Comparison of ENCODE assay signal across 21 mouse cellular contexts in the genomic region with DNA sequence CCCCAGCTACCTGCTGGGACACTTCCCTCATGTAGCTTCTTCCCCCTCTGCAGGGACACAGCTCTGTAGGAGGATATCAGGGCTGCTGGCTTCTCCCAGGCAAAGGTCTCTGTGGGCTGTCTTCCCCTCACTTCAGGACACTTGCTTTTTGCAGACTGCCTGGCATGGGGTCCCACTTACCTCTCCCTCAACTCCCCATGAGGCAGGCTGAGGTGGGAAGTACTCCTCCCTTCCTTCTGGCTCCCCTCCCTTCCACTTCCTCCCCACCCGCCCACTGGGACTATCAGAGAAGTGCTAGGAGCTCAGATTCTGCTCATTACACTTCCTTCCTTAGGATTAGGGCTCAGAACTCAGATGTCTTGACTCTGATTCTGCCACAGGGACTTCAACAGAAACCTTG. TPM values are rescaled to one million over a fixed set of nuclear protein-coding genes. Genes with fewer than 3 reads are reported as not detected.
A peak's percentile ranks its signal among the peaks of the same experiment; 100 is the strongest.
DNase-seq lines count a peak whose midpoint lies in the region; ATAC-seq lines count a peak whose summit lies in the region.
"Had no signal": no experiment of that assay in that cellular context is flagged by ENCODE, and none has a peak within 500 bp of the region (broad histone marks: within the 10 kb centered on the region; RNA-seq: fewer than 3 reads in every experiment).

No protein-coding gene starts in this region.

- no peak overlapping the region for H3K27ac ChIP-seq in kidney, embryonic 16.5 days (ENCODE audit: low read length)
- H3K27ac ChIP-seq in brown adipose tissue, adult 24 weeks (replicated peaks; ENCODE audit: low read depth, low read length): peak overlapping the region; percentile 72
- H3K27ac ChIP-seq: forebrain, embryonic 10.5 days; hindbrain, postnatal 0 days; limb, embryonic 10.5 days; liver, embryonic 13.5 days; midbrain, embryonic 10.5 days; neural tube, embryonic 13.5 days had no signal

- H3K4me1 ChIP-seq in kidney, embryonic 16.5 days (ENCODE audit: insufficient read depth, low read length): no peaks in the 10 kb centered on the region
- H3K4me1 ChIP-seq in brown adipose tissue, adult 24 weeks (ENCODE audit: control insufficient read depth, insufficient read depth, insufficient read length, low read length): peaks cover 7% of the 10 kb centered on the region; the same call in 1 of the 2 replicates
- H3K4me1 ChIP-seq: liver, embryonic 13.5 days; midbrain, embryonic 10.5 days; neural tube, embryonic 13.5 days had no signal

- no peaks in the 10 kb centered on the region for H3K36me3 ChIP-seq in kidney, embryonic 16.5 days (ENCODE audit: insufficient read depth, low read length)
- H3K36me3 ChIP-seq: forebrain, embryonic 10.5 days; limb, embryonic 10.5 days; liver, embryonic 13.5 days; midbrain, embryonic 10.5 days; neural tube, embryonic 13.5 days had no signal

- WGBS in kidney, embryonic 16.5 days: 44% methylated on average over 1 of the region's 1 CpGs

- H3K9me3 ChIP-seq in kidney, embryonic 16.5 days (ENCODE audit: low read length): no peaks in the 10 kb centered on the region
- H3K9me3 ChIP-seq: forebrain, embryonic 10.5 days; limb, embryonic 10.5 days; liver, embryonic 13.5 days; midbrain, embryonic 10.5 days; neural tube, embryonic 13.5 days had no signal

- H3K4me2 ChIP-seq in kidney, embryonic 16.5 days (replicated peaks; ENCODE audit: low read depth, low read length): no peak overlapping the region
- H3K4me2 ChIP-seq: liver, embryonic 13.5 days; neural tube, embryonic 13.5 days had no signal

- no peaks in the 10 kb centered on the region for H3K27me3 ChIP-seq in kidney, embryonic 16.5 days (ENCODE audit: insufficient read depth, low read length)
- H3K27me3 ChIP-seq: liver, embryonic 13.5 days; neural tube, embryonic 13.5 days had no signal

- peak; percentile 85 for ATAC-seq in frontal cortex, adult (ENCODE audit: low TSS enrichment)
- ATAC-seq in kidney, embryonic 16.5 days (ENCODE audit: low FRiP score, low TSS enrichment): no peak
- ATAC-seq: activated CD4-positive, CD25-positive, alpha-beta regulatory T cell, adult 4 months; hindbrain, postnatal 0 days had no signal

- no peak overlapping the region for H3K4me3 ChIP-seq in kidney, embryonic 16.5 days (ENCODE audit: low read length)
- H3K4me3 ChIP-seq in brown adipose tissue, adult 24 weeks (ENCODE audit: insufficient read depth, low read depth, low read length): no peak overlapping the region
- H3K4me3 ChIP-seq: forebrain, embryonic 10.5 days; limb, embryonic 10.5 days; liver, embryonic 13.5 days; midbrain, embryonic 10.5 days; neural tube, embryonic 13.5 days had no signal

- intact Hi-C loops in heart, postnatal 14 days (cut with DNase I): no loop called here

- no peak for DNase-seq in frontal cortex, postnatal 10 days (ENCODE audit: low spot score in 2 of 2)
- peak; percentile 22 for DNase-seq in kidney, postnatal 14 days
- DNase-seq in heart, postnatal 14 days: peak; percentile 9 to 29
- no peak for DNase-seq in adrenal gland, adult (ENCODE audit: inconsistent age in 2 of 2, low spot score in 1 of 2)
- no peak for DNase-seq in B cell, adult 2 months
- DNase-seq: cerebellum, postnatal 25 days; layer of hippocampus, postnatal 36 days; liver, embryonic 13.5 days; lung, postnatal 14 days; spleen, adult 18-20 months; thymus, postnatal 36 days had no signal

- no peak overlapping the region for H3K9ac ChIP-seq in kidney, embryonic 16.5 days (replicated peaks; ENCODE audit: low read length)
- H3K9ac ChIP-seq: liver, embryonic 13.5 days; neural tube, embryonic 13.5 days had no signal

RNA-seq across cellular contexts. Expression of a gene that starts 6.6 kb away (rescaled TPM):
- 0.02 TPM in 1 of 2 replicates, not detected in the other for polyA plus RNA-seq in kidney, embryonic 16.5 days (2015; fragmentation: Nextera tagmentation; extraction: Ambion mirVana)
- polyA plus RNA-seq in brown adipose tissue, adult 24 weeks (2012; ENCODE audit: insufficient read depth, insufficient read length, missing spikeins): not detected in 2 replicates
- total RNA-seq in heart, postnatal 14 days (2021): under 1 TPM; 0.07 to 0.12 TPM
- polyA plus RNA-seq: embryonic facial prominence, embryonic 11.5 days; hindbrain, postnatal 0 days; limb, embryonic 10.5 days; midbrain, embryonic 10.5 days; neural tube, embryonic 13.5 days had no signal

Comparison
In these comparisons a context has a peak if more than half of its experiments do, and no peak if none do; other contexts are left out.
1. DNase-seq: peak in kidney, postnatal 14 days (single experiment) and heart, postnatal 14 days (2 of 2); none in frontal cortex, postnatal 10 days (0 of 2), adrenal gland, adult (0 of 2) and B cell, adult 2 months (0 of 2).